Mouse (Mus musculus): ENCODE measurements around the gene Klhl12. TPM values are rescaled to one million over a fixed set of nuclear protein-coding genes. Genes with fewer than 3 reads are reported as not detected.
"Not testable (repeated sequence)": the region's sequence is repeated elsewhere in the genome, so short reads cannot be mapped to it uniquely, and the experiment has no call there.

Gene Klhl12
- total and polyA plus RNA-seq, 3 experiments, result 4.7 to 20.9 (median 17.0) TPM

DNA sequence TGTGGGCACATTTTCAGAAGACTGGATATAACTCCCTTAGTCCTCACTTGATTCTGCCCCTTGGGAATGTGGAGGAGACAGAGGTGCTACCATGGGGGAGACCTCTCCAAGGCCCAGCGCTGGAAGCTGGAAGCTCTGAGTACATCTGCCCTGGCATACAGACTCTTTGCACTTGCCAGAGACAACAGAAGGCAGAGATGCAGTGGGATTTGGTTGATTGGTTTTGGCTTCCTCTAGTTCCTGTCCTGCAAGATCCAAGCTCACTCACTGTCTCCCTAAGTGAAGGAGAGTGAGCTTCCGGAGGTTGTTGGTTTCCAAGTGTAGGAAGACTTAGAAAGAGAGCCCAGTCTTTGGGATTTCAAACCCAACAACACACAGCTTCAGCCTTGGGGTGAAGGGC is 60.6 kb downstream of the Klhl12 start:
- no peak for DNase-seq

DNA sequence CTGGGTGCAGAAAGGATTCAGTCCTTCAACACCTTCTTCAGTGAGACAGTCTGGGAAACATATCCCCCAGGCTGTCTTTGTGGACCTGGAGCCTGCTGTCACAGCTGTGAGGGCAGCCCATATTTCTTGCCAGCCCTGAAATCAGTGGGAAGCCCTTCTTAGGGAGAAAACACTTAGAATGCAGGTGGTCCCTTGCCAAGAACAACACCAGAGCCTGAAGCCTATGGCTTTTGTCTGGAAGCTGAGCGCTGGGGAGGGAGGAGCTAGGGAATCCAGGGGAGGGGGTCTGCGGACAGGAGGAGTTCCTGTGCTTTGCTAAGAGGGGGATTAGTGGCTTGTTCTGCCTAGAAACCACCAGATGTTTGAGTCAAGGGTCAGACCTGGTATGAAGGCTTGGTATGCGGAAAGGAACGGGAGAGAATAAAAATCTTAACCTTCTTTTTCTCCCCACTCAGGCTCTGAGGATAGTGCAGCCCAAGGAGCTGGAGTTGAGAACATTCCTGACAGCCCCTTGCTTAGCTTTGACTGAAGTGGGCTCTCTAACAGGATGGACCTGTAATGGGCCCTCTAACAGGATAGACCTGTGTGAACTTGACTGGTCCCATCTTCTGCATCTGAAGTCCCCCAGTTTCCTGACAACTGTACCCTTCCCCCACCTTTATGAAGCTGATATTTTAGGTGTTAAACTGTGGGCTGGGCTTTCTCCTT is 61.3 kb downstream of the Klhl12 start:
- DNase-seq, result no peak

DNA sequence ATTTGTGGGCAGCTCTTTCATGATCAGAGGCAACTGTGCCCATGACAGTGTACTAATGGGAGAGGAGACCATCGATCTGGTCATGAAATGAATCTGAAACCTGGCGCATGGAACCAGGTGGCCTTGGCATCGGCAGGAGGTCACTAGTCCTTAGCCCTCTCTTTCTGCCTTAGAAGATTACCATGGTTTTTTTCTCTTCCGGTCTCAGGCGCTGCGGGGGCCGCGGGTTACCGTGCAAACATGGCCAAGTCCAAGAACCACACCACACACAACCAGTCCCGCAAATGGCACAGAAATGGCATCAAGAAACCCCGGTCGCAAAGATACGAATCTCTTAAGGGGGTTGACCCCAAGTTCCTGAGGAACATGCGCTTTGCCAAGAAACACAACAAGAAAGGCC is 62.5 kb downstream of the Klhl12 start:
- DNase-seq, result not testable (repeated sequence)

DNA sequence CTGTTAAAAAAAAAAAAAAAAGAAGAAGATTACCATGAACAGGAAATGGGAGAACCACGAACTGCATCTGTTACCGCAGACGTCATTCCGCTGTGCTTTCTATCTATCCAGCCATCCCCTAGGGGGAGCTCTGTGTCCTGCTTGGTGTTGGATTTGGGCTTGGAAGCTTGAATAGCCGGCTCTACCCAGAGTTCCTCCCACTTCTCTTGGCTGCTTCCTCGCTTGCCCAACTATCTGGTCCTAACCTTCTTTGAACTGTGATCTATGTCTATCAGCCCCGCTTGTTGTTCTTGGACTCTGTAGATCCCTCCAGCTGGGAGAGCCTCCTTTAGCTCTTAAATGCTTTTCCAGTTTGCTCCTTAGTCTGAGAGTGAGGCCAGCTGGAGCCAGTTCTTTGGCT is 63.3 kb downstream of the Klhl12 start:
- DNase-seq, result peak; percentile 89

DNA sequence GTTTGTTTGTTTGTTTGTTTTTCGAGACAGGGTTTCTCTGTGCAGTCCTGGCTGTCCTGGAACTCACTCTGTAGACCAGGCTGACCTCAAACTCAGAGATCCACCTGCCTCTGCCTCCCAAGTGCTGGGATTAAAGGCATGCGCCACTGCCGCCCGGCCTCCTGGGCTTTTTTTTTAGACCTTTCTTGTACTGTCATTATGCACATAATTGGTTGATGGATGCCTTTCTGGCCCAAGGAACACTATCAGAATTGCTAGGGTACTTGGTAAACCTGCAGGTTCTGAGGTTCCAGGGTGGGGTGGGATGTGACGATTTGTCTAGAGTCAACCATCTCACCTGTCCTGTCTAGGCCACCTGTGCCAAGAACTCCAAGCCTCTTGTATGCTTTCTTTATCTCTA is 63.9 kb downstream of the Klhl12 start:
- not testable (repeated sequence) for DNase-seq

DNA sequence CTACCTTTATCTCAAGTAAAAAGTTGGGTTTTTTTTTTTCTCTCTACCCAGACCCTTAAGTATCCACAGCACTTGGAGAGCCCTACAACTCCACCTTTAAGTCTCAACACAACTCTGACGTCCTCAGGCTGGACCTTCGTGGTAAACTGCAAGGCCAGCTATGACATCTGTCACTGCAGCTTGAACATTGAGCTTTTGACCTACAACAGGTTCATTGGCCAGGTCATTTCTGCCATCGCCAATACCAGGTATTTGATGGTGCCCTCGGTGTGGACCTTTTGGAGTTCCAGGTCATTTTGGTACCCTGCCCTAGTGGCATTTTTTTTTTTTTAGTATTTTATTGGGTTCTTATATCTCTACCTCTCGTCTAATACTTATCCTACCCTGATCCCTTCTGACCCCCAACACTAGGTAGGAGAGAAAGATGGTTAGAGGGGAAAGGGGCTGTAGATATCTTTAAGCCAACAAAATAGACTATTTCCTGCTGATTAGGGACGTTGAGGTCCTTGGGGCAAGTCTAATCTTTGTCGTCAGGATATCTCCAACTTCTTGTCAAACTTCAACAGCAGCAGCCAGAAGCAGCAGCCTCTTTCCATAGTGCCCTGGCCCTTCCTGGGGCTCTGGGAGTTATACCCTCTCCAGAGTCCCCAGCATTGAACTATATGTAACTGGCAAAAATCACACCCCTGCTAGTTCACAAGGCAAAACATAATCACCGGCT is 64.8 kb downstream of the Klhl12 start:
- DNase-seq, result no peak

DNA sequence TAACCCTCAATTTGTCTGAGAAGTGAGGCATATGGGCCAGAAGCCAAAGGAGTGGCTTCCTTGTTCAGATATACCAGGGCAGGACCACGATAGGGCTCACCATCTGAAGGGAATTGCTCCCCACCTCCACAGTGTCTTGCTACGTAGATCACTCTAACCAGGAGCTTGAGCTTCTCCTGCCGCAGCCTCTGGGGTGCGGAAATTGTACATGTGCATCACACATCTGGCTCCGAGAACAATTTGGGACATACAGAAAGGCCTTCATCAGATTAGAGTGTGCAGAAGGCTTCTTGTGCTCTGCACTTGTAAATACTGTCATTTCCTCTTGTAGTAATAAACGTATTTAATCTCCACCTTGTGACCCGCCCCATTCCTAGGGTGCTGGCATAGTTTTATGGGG is 65.8 kb downstream of the Klhl12 start:
- DNase-seq, result no peak

DNA sequence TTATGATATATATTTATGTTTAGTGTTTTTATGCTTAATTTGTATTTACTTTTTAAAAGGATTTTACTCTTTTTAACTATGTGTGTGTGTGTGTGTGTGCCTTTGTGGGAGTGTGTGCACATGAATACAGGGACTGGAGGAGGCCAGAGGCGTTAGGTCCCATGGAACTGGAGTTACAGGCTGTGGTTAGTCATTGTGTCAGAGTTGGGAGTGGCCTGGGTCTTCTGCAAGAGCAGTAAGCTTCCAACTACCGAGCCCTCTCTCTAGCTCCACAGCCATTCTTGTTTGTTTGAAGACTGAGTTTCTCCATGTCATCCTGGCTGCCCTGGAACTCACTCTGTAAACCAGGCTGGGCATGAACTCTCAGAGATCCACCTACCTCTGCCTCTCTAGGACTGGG is 67.0 kb downstream of the Klhl12 start:
- DNase-seq, result no peak

DNA sequence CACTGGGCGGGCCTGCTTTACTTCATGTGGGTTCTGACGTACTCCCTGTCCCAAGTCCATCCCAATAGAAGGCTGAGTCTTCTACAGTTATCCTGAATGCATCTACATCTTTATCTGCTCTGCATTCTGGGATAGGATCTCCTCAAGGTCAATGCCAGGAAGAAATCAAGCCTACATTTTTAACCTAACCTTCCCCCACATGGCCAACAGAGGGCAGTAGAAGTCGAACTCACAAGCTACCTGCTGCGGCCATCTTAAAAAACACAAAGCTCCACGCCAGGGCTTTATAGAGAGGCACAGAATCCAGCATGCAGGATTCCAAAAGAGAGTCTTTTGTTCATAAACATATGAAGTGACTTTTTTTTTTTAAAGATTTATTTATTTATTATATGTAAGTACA is 69.1 kb downstream of the Klhl12 start:
- peak; percentile 22 for DNase-seq

DNA sequence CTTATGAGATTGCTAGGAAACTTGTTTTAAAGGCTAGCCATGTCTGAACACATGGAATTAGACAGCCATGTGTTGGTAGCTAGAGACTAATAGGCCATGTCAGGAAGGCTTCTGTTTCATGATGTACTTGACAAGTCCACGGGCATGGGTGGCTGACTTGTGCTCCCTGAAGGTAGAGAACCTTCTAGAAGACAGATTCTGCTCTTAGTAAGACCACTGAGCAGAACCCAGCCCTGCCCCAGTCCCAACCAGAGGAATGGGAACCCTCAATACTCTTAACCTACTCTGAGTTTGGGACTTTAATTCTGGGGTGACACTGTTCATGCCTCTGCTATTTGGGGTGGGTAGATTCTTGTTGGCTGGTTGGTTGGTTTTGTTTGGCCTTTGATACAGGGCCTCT is 69.7 kb downstream of the Klhl12 start:
- no peak for DNase-seq

DNA sequence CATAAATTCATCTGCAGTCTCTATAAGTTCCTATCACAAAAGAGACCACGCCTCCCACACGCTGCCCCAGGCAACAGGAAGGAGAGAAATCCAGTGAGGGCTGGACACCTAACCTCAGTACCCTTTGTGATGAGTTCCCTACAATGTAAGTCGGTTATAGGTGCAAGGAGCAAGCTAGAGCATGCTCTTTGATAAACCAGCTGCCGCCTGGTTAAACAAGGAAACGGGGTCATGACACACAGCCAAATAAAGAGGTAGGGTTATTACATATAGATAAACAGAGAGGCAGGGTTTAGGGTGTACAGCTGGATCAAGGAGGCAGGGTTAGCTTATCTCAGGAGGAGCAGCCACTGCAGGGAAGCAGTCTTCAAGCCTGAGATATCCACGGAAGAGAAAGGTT is 71.4 kb downstream of the Klhl12 start:
- DNase-seq, result no peak

DNA sequence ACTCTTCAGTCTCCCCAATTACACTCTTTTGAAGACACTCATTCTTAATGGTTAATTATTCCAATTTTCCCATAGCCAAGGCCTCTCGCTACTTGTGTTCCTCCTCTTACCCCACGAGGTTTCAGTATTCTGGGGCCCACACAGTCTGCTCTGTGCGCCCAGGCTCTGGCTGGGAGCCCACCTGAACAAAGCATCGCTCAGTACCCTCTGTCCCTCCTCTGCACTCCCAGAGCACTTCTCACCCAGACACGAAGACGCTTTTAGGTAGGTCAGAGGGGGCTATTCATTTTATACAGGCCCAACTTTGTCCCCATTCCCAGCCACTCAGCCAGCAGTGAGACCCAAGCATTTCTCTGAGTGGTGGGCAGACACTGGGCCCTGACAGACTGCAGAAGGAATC is 75.3 kb downstream of the Klhl12 start:
- no peak for DNase-seq

DNA sequence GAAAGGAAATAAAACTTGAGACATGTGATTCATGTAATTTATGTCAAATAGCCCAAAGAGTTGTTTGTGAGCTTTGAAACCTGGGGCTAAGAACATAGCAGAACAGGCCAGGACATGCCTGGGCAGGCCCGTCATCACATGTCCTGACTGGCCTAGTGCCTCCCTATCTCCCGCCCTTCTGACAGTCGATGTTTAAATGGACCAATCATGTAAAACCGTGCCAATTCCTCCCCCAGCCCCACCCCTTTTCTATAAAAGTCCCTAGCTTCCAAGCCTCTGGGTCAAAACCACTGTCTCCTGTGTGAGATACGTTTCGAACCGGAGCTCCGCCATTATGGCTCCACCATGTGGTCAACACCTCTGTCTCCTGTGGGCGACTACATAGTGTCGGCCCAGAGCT is 78.4 kb downstream of the Klhl12 start:
- DNase-seq, result not testable (repeated sequence)

DNA sequence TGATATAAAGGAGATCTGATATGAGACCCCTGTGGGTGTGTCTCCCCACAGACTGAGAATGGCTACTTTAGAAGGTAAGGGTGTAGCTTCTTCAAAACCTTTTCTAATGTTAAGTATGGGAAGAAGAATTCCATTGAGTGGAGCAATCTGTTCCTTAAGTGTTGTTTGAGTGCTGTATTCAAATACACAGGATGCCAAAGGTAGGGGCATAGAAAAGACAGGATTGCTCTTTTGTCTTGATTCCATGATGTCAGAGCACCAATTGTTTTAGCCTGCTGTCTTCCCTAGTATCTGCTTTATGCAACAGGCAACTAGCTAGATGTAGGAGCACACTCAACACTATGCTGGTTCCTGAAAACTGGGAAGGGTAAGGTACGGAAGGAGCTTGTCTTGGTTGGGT is 79.7 kb downstream of the Klhl12 start:
- DNase-seq, result no peak

DNA sequence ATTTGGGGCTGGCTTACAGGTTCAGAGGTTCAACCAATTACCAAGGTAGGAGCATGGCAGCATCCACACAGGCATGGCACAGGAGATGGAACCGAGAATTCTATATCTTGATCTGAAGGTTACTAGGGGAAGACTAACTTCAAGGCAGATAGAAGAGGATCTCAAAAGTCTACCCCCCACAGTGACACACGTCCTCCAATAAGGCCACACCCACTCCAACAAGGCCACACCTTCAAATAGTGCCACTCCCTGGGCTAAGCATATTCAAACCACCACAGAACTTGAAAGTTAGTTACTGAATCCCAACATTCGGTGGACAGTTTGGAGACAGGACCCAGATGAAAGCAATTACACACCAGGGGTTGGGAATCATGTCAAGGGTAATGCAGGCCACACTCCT is 80.2 kb downstream of the Klhl12 start:
- no peak for DNase-seq

DNA sequence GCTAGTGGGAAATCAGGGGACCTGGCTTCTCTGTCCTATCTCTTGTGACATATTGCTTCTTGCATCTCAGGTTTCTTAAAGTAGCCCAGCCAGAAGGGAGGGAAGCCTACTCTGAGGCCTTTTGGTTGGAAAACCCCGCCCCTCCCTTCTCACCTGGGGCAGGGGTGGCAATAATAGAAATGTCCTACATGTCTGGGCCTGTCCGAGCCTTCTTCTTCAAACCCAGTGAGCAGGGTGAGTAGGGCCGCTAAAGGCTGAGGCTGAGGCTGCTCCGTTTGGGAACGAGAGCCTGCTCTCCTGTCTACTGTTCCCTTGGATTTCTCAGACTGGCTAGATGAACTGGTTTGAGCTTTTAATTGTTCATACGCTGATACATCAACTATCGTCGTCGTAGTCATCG is 85.3 kb downstream of the Klhl12 start:
- DNase-seq, result no peak

Other genes with a start within 250 kb of the Klhl12 start
- 100 to 1,000 TPM; 110 to 198 TPM for gene Adora1, start 220.1 kb upstream of the Klhl12 start, total RNA-seq (2021)
- gene Adora1, start 220.1 kb upstream of the Klhl12 start, polyA plus RNA-seq (2012; rRNA removed), result 180 and 209 TPM in 2 replicates
- not detected for gene Myog, start 165.5 kb upstream of the Klhl12 start, total RNA-seq (2021)
- gene Myog, start 165.5 kb upstream of the Klhl12 start, polyA plus RNA-seq (2012; rRNA removed), result not detected in 2 replicates
- gene Ppfia4, start 122.6 kb upstream of the Klhl12 start, total RNA-seq (2021), result 1 to 10 TPM in 1 of 2 experiments, under 1 TPM in 1; 0.86 to 1.5 TPM
- 6.8 and 8.0 TPM in 2 replicates for gene Ppfia4, start 122.6 kb upstream of the Klhl12 start, polyA plus RNA-seq (2012; rRNA removed)
- 10 to 100 TPM; 50.0 to 55.4 TPM for gene Tmem183a, start 93.6 kb upstream of the Klhl12 start, total RNA-seq (2021)
- 37.4 and 40.7 TPM in 2 replicates for gene Tmem183a, start 93.6 kb upstream of the Klhl12 start, polyA plus RNA-seq (2012; rRNA removed)
- gene 4933406M09Rik, start 69.6 kb upstream of the Klhl12 start, total RNA-seq (2021), result not detected
- not detected in 2 replicates for gene 4933406M09Rik, start 69.6 kb upstream of the Klhl12 start, polyA plus RNA-seq (2012; rRNA removed)
- 10 to 100 TPM; 34.2 to 82.9 TPM for gene Cyb5r1, start 50.0 kb upstream of the Klhl12 start, total RNA-seq (2021)
- gene Cyb5r1, start 50.0 kb upstream of the Klhl12 start, polyA plus RNA-seq (2012; rRNA removed), result 81.8 and 85.3 TPM in 2 replicates
- gene Adipor1, start 40.2 kb upstream of the Klhl12 start, total RNA-seq (2021), result 100 to 1,000 TPM; 123 to 129 TPM
- 328 and 482 TPM in 2 replicates for gene Adipor1, start 40.2 kb upstream of the Klhl12 start, polyA plus RNA-seq (2012; rRNA removed)
- 10 to 100 TPM; 28.6 to 30.0 TPM for gene Rabif, start 39.1 kb downstream of the Klhl12 start, total RNA-seq (2021)
- gene Rabif, start 39.1 kb downstream of the Klhl12 start, polyA plus RNA-seq (2012; rRNA removed), result 13.9 and 18.2 TPM in 2 replicates
- not detected for gene Mgat4e, start 94.2 kb downstream of the Klhl12 start, total RNA-seq (2021)
- gene Mgat4e, start 94.2 kb downstream of the Klhl12 start, polyA plus RNA-seq (2012; rRNA removed), result not detected in 2 replicates
- 10 to 100 TPM; 36.0 TPM for gene Kdm5b, start 104.6 kb downstream of the Klhl12 start, total RNA-seq (2021)
- 22.3 and 23.5 TPM in 2 replicates for gene Kdm5b, start 104.6 kb downstream of the Klhl12 start, polyA plus RNA-seq (2012; rRNA removed)
- gene Syt2, start 191.1 kb downstream of the Klhl12 start, total RNA-seq (2021), result under 1 TPM; 0.06 to 0.17 TPM
- 0.01 and 0.55 TPM in 2 replicates for gene Syt2, start 191.1 kb downstream of the Klhl12 start, polyA plus RNA-seq (2012; rRNA removed)

All from adrenal gland, adult 2 months (tissue).